Mouse (Mus musculus) intestine, postnatal 0 days (tissue): Measurements from ENCODE around the gene Ltv1. TPM values are rescaled to one million over a fixed set of nuclear protein-coding genes. Genes with fewer than 3 reads are reported as not detected.

Experiments used
- ATAC-seq: fragments of 200-750 bp; cut with Nextera tagmentation; 2 replicates; pipeline ENCODE4 v1.8.0; 2017; ENCODE audit warnings: mild to moderate bottlenecking, moderate TSS enrichment, moderate library complexity
- H3K27ac ChIP-seq: fragments of 300-500 bp; sonication (generic); 2 replicates; pipeline ENCODE4 v1.5.1; 2014; ENCODE audit warnings: mild to moderate bottlenecking, low read depth, low read length, moderate library complexity
- H3K27me3 ChIP-seq: fragments of 300-500 bp; sonication (generic); replicated peaks from 2 replicates; pipeline ENCODE4 v1.6.1; 2014; ENCODE audit warnings: low read length, mixed read lengths; ENCODE audit not compliant: control insufficient read depth, insufficient read depth
- H3K36me3 ChIP-seq: fragments of 300-500 bp; sonication (generic); 2 replicates; pipeline ENCODE4 v1.6.1; 2014; ENCODE audit warnings: mild to moderate bottlenecking, moderate library complexity; ENCODE audit not compliant: control insufficient read depth, insufficient read depth
- H3K4me1 ChIP-seq: fragments of 300-500 bp; sonication (generic); replicated peaks from 2 replicates; pipeline ENCODE4 v1.6.1; 2014; ENCODE audit warnings: antibody characterized with exemption, low read length, mixed read lengths; ENCODE audit not compliant: control insufficient read depth, insufficient read depth
- H3K4me2 ChIP-seq: fragments of 300-500 bp; sonication (generic); replicated peaks from 2 replicates; pipeline ENCODE4 v1.6.1; 2014; ENCODE audit warnings: low read depth, mild to moderate bottlenecking, moderate library complexity
- H3K4me3 ChIP-seq: fragments of 300-500 bp; sonication (generic); 2 replicates; pipeline ENCODE4 v1.5.1; 2014; ENCODE audit warnings: low read depth, low read length
- H3K9ac ChIP-seq: fragments of 300-500 bp; sonication (generic); 2 replicates; pipeline ENCODE4 v1.6.1; 2014; ENCODE audit warnings: mild to moderate bottlenecking, low read depth, low read length
- H3K9me3 ChIP-seq: fragments of 300-500 bp; sonication (generic); 2 replicates; pipeline ENCODE4 v1.6.1; 2016; ENCODE audit warnings: mixed run types; ENCODE audit not compliant: control insufficient read depth
- CTCF ChIP-seq: sonication (generic); IDR thresholded peaks from 2 replicates; pipeline ENCODE4 v1.5.1; 2016; ENCODE audit warnings: low read depth, mild to moderate bottlenecking, control low read depth, antibody characterized with exemption, moderate library complexity
- WGBS: fragments of 180-500 bp; shearing (Covaris S2); extraction: QIAGEN DNeasy Blood & Tissue Kit; methylation state at CpG from one replicate; pipeline ENCODE4 v1.1.7; 2014; 5-methylcytosine and 5-hydroxymethylcytosine counted together
- polyA plus RNA-seq: library from polyadenylated mRNA; unstranded; fragments of >200 nt; fragmentation: Nextera tagmentation; extraction: Ambion mirVana; gene quantifications from 2 replicates; pipeline ENCODE4 v1.2.1, GENCODE M21; 2015

Gene Ltv1
- polyA plus RNA-seq, 1 experiment from 2014 or later: 44.1 TPM

DNA sequence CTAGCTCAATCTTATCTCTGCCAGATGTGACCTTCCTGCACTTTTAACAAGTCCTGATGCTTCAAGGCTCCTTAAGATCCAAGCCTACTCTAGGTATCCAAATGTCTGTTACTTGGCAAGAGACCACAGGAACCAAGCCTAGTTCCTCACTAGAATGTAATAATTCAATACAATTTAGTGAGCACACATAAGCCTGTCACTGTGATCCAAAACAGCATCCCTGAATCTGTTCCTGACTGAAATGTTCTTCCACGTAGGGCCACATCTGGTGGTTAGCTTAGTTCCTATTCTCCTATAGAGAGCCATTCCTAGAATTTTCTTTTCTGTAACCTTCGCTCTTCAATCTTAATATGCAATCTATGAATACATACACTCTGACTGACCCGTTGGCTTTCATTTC is 6.2 kb downstream of the Ltv1 start:
- Histone ChIP-seq H3K36me3 (peaks cover 47% of the 10 kb centered on the region), H3K4me1 (no peaks in the 10 kb centered on the region), H3K9ac (no peak overlapping the region), H3K4me2 (no peak overlapping the region), H3K27me3 (no peaks in the 10 kb centered on the region), H3K27ac (no peak overlapping the region), H3K9me3 (no peaks in the 10 kb centered on the region), H3K4me3 (no peak overlapping the region)
- no peak for ATAC-seq
- 85% methylated on average over 3 of the region's 3 CpGs for WGBS
- no peak for TF ChIP-seq CTCF

DNA sequence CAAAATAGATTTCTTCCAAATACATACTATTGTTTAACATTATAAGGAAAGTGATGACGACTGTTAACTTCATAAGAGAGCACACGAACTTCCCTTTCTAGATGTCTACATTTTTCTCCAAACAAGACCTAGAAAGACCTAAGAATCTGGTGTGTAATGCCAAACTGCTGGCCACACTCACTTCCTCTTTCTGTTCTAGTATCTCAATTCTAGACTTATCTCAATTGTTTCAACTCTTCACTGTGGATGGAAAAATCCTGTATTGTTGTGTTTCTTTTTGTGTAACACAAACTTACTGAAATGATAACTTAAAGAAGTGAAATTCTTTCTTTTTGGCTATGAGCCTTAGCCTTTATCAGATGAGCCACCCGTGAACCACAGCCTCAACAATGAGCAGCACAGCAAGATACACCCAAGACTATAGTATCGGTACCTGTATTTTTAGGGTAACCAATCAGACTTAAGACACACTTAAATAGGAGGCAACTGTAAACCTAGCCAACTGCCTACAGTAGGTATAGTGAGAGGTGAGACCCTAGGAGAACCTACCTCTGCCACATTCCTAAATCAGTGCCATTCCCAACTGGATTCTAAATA is 8.7 kb downstream of the Ltv1 start:
- Histone ChIP-seq H3K4me2 (no peak overlapping the region), H3K36me3 (peaks cover 72% of the 10 kb centered on the region), H3K9ac (no peak overlapping the region), H3K27me3 (no peaks in the 10 kb centered on the region), H3K4me3 (no peak overlapping the region), H3K4me1 (no peaks in the 10 kb centered on the region), H3K27ac (no peak overlapping the region), H3K9me3 (no peaks in the 10 kb centered on the region)
- WGBS: 87% methylated on average over 4 of the region's 4 CpGs
- ATAC-seq: no peak
- no peak for TF ChIP-seq CTCF

DNA sequence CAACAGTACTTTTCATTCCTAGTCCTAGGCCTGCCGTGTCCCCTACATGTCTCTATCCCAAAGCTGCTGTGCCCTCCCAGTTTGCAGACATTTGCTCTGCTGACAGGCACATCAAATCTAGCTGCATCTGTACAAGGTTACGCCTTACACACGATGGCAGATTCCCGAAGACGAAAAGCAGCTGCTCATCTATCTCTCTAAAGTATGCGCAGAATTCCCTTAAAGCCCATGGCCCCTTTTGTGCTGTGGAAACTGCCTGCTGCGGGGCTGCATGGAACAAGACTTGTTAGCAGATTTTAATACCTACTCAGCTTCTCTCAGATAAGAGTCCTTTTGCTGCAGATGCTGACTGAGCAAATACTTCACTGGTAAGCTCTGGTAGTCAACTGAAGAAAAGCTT is 12.8 kb downstream of the Ltv1 start:
- no peaks in the 10 kb centered on the region for H3K4me1 ChIP-seq
- no peaks in the 10 kb centered on the region for H3K27me3 ChIP-seq
- H3K9me3 ChIP-seq: no peaks in the 10 kb centered on the region
- peaks cover 73% of the 10 kb centered on the region for H3K36me3 ChIP-seq
- ATAC-seq: no peak
- H3K27ac ChIP-seq: no peak overlapping the region
- no peak overlapping the region for H3K4me2 ChIP-seq
- 74% methylated on average over 7 of the region's 7 CpGs for WGBS
- H3K9ac ChIP-seq: no peak overlapping the region
- no peak overlapping the region for H3K4me3 ChIP-seq
- no peak for TF ChIP-seq CTCF

DNA sequence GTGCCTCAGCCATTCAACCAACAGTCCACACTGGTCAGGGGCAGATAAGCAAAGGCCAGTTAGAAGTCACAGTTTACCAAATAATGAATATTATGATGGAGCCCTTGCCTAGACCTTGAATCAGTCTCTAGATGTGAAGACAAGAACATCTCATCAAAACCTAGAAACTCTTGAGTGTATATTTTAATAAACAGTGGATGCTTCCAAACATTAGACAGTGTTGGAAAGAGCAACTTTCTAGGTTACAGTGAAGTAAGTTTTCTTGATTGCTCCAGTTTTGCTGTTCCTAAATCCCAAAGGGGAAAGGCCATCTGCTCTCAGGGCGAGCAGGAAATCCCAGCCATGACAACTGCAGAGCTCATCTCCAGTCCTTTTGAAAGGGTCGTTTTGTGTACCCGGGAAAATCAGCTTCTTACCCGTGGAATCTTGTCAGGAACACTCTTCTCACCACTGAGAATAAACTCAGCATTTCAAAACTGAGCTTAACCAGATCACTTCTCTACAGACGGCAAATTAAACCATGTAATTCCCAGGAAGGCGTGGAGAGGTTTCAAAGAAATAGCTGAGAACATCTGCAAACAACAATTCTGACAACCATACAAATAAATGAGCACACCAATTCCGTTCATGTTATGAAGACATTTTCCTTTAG is 14.9 kb downstream of the Ltv1 start, which contains the start of gene Zc2hc1b:
Zc2hc1b (minus strand) TSS at position 51 of the 652 bp plus-strand sequence.
- Histone ChIP-seq H3K4me1 (no peaks in the 10 kb centered on the region), H3K36me3 (peaks cover 58% of the 10 kb centered on the region), H3K9ac (no peak within 1 kb of the TSS), H3K27ac (no peak within 1 kb of the TSS), H3K27me3 (no peaks in the 10 kb centered on the region), H3K4me2 (no peak within 1 kb of the TSS), H3K9me3 (no peaks in the 10 kb centered on the region), H3K4me3 (no peak within 1 kb of the TSS)
- WGBS: 65% methylated on average over 7 of the region's 7 CpGs
- ATAC-seq: no peak
- no peak for TF ChIP-seq CTCF

DNA sequence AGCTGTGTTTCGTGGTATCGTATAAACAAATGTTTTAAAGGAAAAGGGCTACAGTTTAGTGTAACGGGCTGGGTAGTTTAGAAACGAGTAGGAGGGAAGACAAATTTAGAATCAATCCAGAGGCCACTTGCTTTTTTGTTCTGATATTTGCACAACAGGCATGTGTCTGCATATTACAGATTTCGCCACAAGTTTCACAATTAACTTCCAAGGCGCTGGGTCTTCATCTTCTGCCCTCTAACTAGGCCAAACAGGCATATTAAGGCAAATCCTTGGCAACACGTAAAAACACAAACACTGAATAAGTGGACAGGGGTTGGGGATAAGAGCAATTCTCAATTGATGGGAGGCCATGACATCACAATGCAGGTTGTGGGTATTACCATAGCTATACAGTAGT is 17.1 kb downstream of the Ltv1 start:
- Histone ChIP-seq H3K27me3 (no peaks in the 10 kb centered on the region), H3K36me3 (peaks cover 36% of the 10 kb centered on the region), H3K4me2 (no peak overlapping the region), H3K27ac (no peak overlapping the region), H3K9ac (no peak overlapping the region), H3K4me3 (no peak overlapping the region), H3K4me1 (0 out of 2 replicates have a peak, but pooled peaks cover 3% of the 10 kb centered on the region), H3K9me3 (no peaks in the 10 kb centered on the region)
- 75% methylated on average over 7 of the region's 7 CpGs for WGBS
- no peak for ATAC-seq
- no peak for TF ChIP-seq CTCF

DNA sequence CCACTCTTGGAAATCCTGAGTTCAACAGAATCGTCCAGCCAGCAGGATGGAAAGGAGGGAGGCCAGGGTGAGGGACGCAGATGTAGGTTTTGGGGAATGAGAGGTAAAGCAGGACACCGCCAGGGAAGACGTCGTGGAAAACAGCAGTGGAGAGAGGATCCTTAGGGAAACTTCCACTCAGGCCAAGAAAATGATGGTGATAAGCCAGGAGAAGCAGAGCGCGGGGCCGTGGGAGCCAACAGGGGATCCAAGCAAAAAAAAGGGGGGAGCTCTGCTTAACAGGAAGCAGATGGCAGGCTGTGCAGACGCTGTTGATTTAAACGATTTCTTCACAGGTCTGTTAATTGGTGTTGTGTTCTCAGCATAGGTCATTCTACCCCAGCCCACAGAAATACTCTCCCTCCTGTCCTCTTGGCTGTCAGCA is 20.2 kb downstream of the Ltv1 start:
- no peak overlapping the region for H3K4me2 ChIP-seq
- H3K36me3 ChIP-seq: peaks cover 14% of the 10 kb centered on the region; the same call in 1 of the 2 replicates
- no peak overlapping the region for H3K4me3 ChIP-seq
- WGBS: 43% methylated on average over 10 of the region's 10 CpGs
- no peak overlapping the region for H3K27ac ChIP-seq
- H3K9ac ChIP-seq: no peak overlapping the region
- H3K4me1 ChIP-seq: 0 out of 2 replicates have a peak, but pooled peaks cover 3% of the 10 kb centered on the region
- H3K27me3 ChIP-seq: no peaks in the 10 kb centered on the region
- no peak for ATAC-seq
- TF ChIP-seq CTCF: no peak
- H3K9me3 ChIP-seq: no peaks in the 10 kb centered on the region
